Mouse (Mus musculus) E14TG2a.4 (cell line): ENCODE data around the gene Gcgr.
"Not testable (repeated sequence)": the region's sequence is repeated elsewhere in the genome, so short reads cannot be mapped to it uniquely, and the experiment has no call there.

Source experiments
- H3K27me3 ChIP-seq: 2 replicates; pipeline ENCODE4 v1.6.1; 2014; ENCODE audit warnings: low read length, control low read depth; ENCODE audit not compliant: insufficient read depth
- H3K36me3 ChIP-seq: 2 replicates; pipeline ENCODE4 v1.6.1; 2014; ENCODE audit warnings: low read length, control low read depth; ENCODE audit not compliant: insufficient read depth
- H3K4me1 ChIP-seq: replicated peaks from 2 replicates; pipeline ENCODE4 v1.6.1; 2014; ENCODE audit warnings: low read depth, low read length, control low read depth
- H3K4me3 ChIP-seq: replicated peaks from 2 replicates; pipeline ENCODE4 v1.5.1; 2014; ENCODE audit warnings: mild to moderate bottlenecking, low read length
- H3K9me3 ChIP-seq: 2 replicates; pipeline ENCODE4 v1.6.1; 2014; ENCODE audit warnings: low read length, control low read depth
- CTCF ChIP-seq: conservative IDR thresholded peaks from 2 replicates; pipeline ENCODE4 v1.5.1; 2014; ENCODE audit warnings: low read length
- NANOG ChIP-seq: IDR thresholded peaks from 2 replicates; pipeline ENCODE4 v1.6.1; 2014; ENCODE audit warnings: borderline replicate concordance, low read length, mixed read lengths
- POU5F1 ChIP-seq: IDR thresholded peaks from 2 replicates; pipeline ENCODE4 v1.6.1; 2014; ENCODE audit warnings: low read length, borderline replicate concordance

The Gcgr gene

GRCm38 (mm10) chr11:120510375-120511030, 20.0 kb upstream of the Gcgr start:
- H3K27me3 ChIP-seq, result peaks cover 21% of the 10 kb centered on the region
- H3K4me3 ChIP-seq, result no peak overlapping the region
- H3K36me3 ChIP-seq, result no peaks in the 10 kb centered on the region
- H3K9me3 ChIP-seq, result no peaks in the 10 kb centered on the region
- peaks cover 30% of the 10 kb centered on the region for H3K4me1 ChIP-seq
- TF ChIP-seq POU5F1 (no peak), NANOG (no peak), CTCF (no peak)

- Histone ChIP-seq H3K9me3 (no peaks in the 10 kb centered on the region), H3K36me3 (no peaks in the 10 kb centered on the region), H3K4me3 (no peak overlapping the region), H3K4me1 (peaks cover 40% of the 10 kb centered on the region), H3K27me3 (peaks cover 26% of the 10 kb centered on the region)
- TF ChIP-seq NANOG, result no peak
- no peak for TF ChIP-seq CTCF
- TF ChIP-seq POU5F1, result no peak
Observed at GRCm38 (mm10) chr11:120512790-120513453, 17.6 kb upstream of the Gcgr start.

GRCm38 (mm10) chr11:120514262-120514661, 16.2 kb upstream of the Gcgr start:
- not testable (repeated sequence) for H3K4me3 ChIP-seq, H3K9me3 ChIP-seq, H3K36me3 ChIP-seq
- Histone ChIP-seq H3K27me3 (peaks cover 20% of the 10 kb centered on the region), H3K4me1 (peaks cover 48% of the 10 kb centered on the region)

GRCm38 (mm10) chr11:120515611-120516010, 14.9 kb upstream of the Gcgr start:
- TF ChIP-seq POU5F1, result no peak
- peak; percentile 84 for TF ChIP-seq CTCF
- no peak for TF ChIP-seq NANOG
- Histone ChIP-seq H3K4me3 (peak overlapping the region; percentile 41), H3K36me3 (no peaks in the 10 kb centered on the region), H3K27me3 (peaks cover 11% of the 10 kb centered on the region; the same call in 1 of the 2 replicates), H3K4me1 (peaks cover 37% of the 10 kb centered on the region), H3K9me3 (no peaks in the 10 kb centered on the region)

GRCm38 (mm10) chr11:120517147-120517546, 13.4 kb upstream of the Gcgr start:
- H3K4me3 ChIP-seq, result no peak overlapping the region
- no peaks in the 10 kb centered on the region for H3K36me3 ChIP-seq
- H3K27me3 ChIP-seq, result 0 out of 2 replicates have a peak, but pooled peaks cover 5% of the 10 kb centered on the region
- TF ChIP-seq NANOG (no peak), POU5F1 (no peak), CTCF (no peak)
- no peaks in the 10 kb centered on the region for H3K9me3 ChIP-seq
- H3K4me1 ChIP-seq, result peaks cover 31% of the 10 kb centered on the region

- H3K9me3 ChIP-seq, result no peaks in the 10 kb centered on the region
- H3K4me3 ChIP-seq, result no peak overlapping the region
- 0 out of 2 replicates have a peak, but pooled peaks cover 5% of the 10 kb centered on the region for H3K27me3 ChIP-seq
- H3K36me3 ChIP-seq, result no peaks in the 10 kb centered on the region
- TF ChIP-seq POU5F1 (no peak), CTCF (no peak), NANOG (no peak)
- H3K4me1 ChIP-seq, result peaks cover 27% of the 10 kb centered on the region
Observed at GRCm38 (mm10) chr11:120518027-120518426, 12.5 kb upstream of the Gcgr start.

GRCm38 (mm10) chr11:120518558-120518957, 11.9 kb upstream of the Gcgr start:
- Histone ChIP-seq H3K4me1 (peaks cover 24% of the 10 kb centered on the region), H3K27me3 (0 out of 2 replicates have a peak, but pooled peaks cover 5% of the 10 kb centered on the region), H3K4me3 (no peak overlapping the region), H3K36me3 (no peaks in the 10 kb centered on the region), H3K9me3 (no peaks in the 10 kb centered on the region)
- TF ChIP-seq POU5F1 (no peak), CTCF (no peak), NANOG (no peak)

GRCm38 (mm10) chr11:120519738-120520137, 10.8 kb upstream of the Gcgr start:
- TF ChIP-seq NANOG (no peak), POU5F1 (no peak), CTCF (no peak)
- Histone ChIP-seq H3K4me3 (no peak overlapping the region), H3K36me3 (no peaks in the 10 kb centered on the region), H3K4me1 (peaks cover 24% of the 10 kb centered on the region), H3K9me3 (no peaks in the 10 kb centered on the region), H3K27me3 (0 out of 2 replicates have a peak, but pooled peaks cover 5% of the 10 kb centered on the region)

GRCm38 (mm10) chr11:120520498-120520897, 10.0 kb upstream of the Gcgr start:
- Histone ChIP-seq H3K27me3 (0 out of 2 replicates have a peak, but pooled peaks cover 5% of the 10 kb centered on the region), H3K4me3 (no peak overlapping the region), H3K9me3 (no peaks in the 10 kb centered on the region), H3K4me1 (peaks cover 21% of the 10 kb centered on the region), H3K36me3 (no peaks in the 10 kb centered on the region)
- TF ChIP-seq CTCF, result no peak
- no peak for TF ChIP-seq POU5F1
- no peak for TF ChIP-seq NANOG
